Mouse (Mus musculus) central nervous system, embryonic 11.5 days (tissue): Measurements from ENCODE around the gene Helq. TPM values are rescaled to one million over a fixed set of nuclear protein-coding genes. Genes with fewer than 3 reads are reported as not detected.

Experiments
- polyA plus RNA-seq: library from polyadenylated mRNA; depleted of rRNA; stranded (reverse); fragments of >200 nt; gene quantifications from 2 replicates; pipeline ENCODE4 v1.2.3, GENCODE M21; 2012; rRNA removed

The Helq gene
- polyA plus RNA-seq = 35.1 and 40.7 TPM in 2 replicates

DNA sequence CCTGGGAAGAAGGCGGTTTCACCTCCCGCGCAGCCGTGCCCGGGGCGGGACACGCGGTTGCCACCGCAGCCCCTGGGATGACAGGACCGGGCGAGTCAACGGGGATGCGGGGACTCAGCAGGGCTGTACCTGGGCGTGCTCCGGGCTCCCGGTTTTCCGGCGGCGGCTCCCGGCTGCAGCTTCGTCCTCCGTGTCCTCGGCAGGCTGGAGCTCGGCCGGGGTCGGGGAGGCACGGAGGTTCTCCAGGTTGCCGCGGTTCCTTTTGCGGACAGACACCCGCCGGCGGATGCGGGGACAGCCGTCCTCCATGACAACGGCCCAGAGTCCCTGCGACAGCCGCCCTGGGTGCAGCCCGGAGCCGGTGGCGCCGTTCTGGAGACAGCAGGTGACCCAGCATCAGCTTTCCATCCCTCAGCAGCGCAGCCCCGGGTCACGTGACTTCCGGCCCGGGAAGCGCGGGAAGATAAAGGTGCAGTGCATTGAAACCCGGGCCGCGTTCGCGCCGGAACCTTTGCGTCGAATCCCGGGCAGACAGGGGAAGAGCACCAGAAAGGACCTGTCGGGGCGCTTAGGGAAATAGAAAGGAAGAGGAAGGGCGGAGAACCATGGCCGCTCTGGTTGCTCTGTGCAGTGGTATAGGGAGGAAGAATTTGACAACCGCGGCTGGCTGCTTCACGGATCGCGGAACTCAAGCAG lies at the start of gene Helq, which contains the start of gene Mrps18c:
Gene Helq (minus strand): TSS at position 434 of the 696 bp plus-strand sequence.
Gene Mrps18c (plus strand): TSS at position 463 of the 696 bp plus-strand sequence.

DNA sequence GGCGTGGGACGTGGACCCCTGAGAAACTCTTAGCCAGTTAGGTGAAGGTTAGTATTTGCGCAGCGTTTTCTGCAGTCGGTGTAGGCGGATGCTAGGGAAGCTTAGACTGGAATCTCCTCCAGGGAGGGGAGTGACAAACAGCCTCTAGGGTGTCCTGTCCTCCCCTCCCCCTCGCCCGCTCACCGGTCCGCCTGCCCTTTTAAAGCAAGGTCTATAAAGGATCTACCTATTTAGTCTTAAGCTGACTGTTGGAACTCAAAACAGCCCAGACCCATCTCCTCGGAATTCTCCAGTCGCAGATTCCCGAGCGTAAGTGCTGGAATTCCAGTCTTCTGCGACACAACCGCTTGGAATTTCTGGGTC lies 47.1 kb upstream of the Helq start, which contains the start of gene Gpat3:
Gene Gpat3 (plus strand): TSS at position 229 of the 363 bp plus-strand sequence.

DNA sequence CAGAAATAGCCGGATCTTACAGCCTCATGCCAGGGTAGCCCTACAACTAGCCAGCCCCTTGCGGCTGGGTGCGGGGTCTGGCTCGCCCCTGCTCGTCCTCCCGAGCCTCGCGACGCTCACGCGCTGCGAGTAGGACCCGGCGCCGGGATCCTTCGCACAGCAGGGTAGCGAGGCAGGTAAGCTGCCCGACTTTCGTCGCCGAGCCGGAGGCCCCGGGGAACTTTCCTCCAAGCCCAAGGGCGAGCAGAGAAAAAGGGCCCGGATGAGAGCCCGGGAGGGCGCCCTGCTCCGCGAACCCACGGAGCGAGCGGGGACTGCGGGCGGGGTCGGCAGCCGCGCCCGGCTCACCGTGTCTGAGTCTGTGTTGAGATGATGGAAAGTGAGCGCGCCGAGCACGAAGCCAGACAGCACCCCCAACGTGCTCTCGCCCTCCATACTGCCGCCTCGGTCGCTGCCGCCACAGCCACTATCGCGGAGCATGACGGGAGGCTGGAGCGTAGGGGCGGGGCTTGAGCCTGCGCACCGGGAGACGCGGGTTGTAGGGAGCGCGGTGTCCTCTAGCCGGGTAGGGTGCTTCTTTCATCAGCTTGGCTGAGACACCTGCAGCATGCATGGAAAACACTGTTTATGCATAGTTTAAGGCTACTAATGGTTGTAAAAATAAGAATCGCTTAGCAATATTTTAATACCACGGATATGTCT lies 22.2 kb upstream of the Helq start, which contains the start of gene Abraxas1:
Gene Abraxas1 (minus strand): TSS at position 483 of the 702 bp plus-strand sequence.

DNA sequence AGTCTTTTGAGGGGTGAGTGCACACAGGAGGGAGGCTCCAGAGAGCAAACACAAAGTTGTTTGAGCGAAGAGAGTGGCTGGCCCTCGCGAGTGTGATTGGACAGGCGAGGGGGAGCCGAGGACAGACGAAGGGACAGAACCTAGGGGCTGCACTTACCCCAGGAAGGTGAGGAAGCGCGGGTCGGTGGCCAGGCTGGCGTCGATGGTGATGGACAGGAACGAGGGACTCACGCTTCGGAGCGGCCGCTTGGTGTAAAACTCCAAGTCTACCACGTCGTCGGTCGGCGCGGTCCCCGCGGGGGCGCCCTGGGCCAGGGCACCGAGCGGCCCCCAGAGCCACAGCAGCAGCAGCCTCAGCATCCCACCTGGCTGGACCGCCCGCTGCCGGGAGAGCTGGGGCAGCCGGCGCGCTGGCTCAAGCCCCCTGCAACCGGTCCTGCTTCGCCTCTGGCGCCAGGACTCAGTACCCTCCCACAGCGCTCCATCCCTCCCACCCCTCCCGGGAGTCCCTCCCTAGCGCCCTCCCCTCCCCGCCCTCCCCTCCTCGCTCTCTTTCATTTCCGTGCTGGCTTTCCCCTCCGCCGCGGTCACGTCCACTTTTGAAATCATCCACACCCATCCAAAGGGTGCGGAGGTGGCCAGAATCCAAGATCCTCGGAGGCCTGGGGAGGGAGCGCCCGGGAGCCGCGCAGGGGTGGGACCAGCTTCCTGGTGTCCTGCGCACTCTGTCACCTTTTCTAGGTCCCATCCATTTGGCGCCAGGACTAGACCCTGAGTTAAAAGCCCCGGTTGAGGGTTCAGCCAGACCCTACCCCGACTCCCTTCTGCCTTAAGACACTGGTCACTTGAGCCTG lies 78.9 kb downstream of the Helq start, which contains the start of gene Hpse:
Gene Hpse (minus strand): TSS at position 482 of the 854 bp plus-strand sequence.

Other genes with a start within 250 kb of the Helq start
- 7.4 and 10.4 TPM in 2 replicates for gene Plac8, start 226.4 kb downstream of the Helq start, polyA plus RNA-seq
- gene Coq2, start 123.5 kb downstream of the Helq start, polyA plus RNA-seq = 79.1 and 83.1 TPM in 2 replicates
- 1.3 and 1.4 TPM in 2 replicates for gene Hpse, start 78.9 kb downstream of the Helq start, polyA plus RNA-seq
- 78.8 and 90.5 TPM in 2 replicates for gene Mrps18c, start within 50 bp of the Helq start, polyA plus RNA-seq
- 12.2 and 20.3 TPM in 2 replicates for gene Abraxas1, start 22.4 kb upstream of the Helq start, polyA plus RNA-seq
- gene Gpat3, start 47.1 kb upstream of the Helq start, polyA plus RNA-seq = 0.42 and 0.53 TPM in 2 replicates